Comparison of ENCODE assay signal across 21 mouse cellular contexts in genomic region chr14:57331097-57331496, GRCm38 (mm10).
"Had no signal": no experiment of that assay in that cellular context is flagged by ENCODE, and none has a peak within 500 bp of the region (broad histone marks: within the 10 kb centered on the region; RNA-seq: fewer than 3 reads in every experiment).

No protein-coding gene starts in this region.

- H3K4me2 ChIP-seq: lung, embryonic 15.5 days; midbrain, embryonic 11.5 days; midbrain, embryonic 13.5 days; midbrain, embryonic 15.5 days; neural tube, embryonic 13.5 days; neural tube, embryonic 15.5 days had no signal

- H3K9me3 ChIP-seq: lung, embryonic 15.5 days; megakaryocyte, embryonic 14.5 days; midbrain, embryonic 13.5 days; midbrain, embryonic 15.5 days; neural tube, embryonic 13.5 days; neural tube, embryonic 15.5 days had no signal

- H3K4me3 ChIP-seq: lung, embryonic 15.5 days; megakaryocyte, embryonic 14.5 days; midbrain, embryonic 13.5 days; midbrain, embryonic 15.5 days; neural tube, embryonic 13.5 days; neural tube, embryonic 15.5 days had no signal

- DNase-seq: liver, postnatal 0 days; lung, adult 2 months; lung, postnatal 14 days; lung, postnatal 36 days; retina, postnatal 1 day; right cerebral cortex, adult 18-20 months; right cerebral cortex, postnatal 25 days; right cerebral cortex, postnatal 4 days; spleen, adult 18-20 months; thymus, adult 18-20 months; thymus, postnatal 14 days; thymus, postnatal 36 days had no signal

- H3K36me3 ChIP-seq: lung, embryonic 15.5 days; midbrain, embryonic 13.5 days; midbrain, embryonic 15.5 days; neural tube, embryonic 13.5 days; neural tube, embryonic 15.5 days had no signal

- H3K27ac ChIP-seq: lung, embryonic 15.5 days; macrophage; midbrain, embryonic 13.5 days; midbrain, embryonic 15.5 days; neural tube, embryonic 13.5 days; neural tube, embryonic 15.5 days had no signal

- H3K27me3 ChIP-seq: lung, embryonic 15.5 days; megakaryocyte, embryonic 14.5 days; midbrain, embryonic 13.5 days; midbrain, embryonic 15.5 days; neural tube, embryonic 13.5 days; neural tube, embryonic 15.5 days had no signal

- ATAC-seq: liver, postnatal 0 days; lung, postnatal 0 days; midbrain, embryonic 13.5 days; midbrain, embryonic 15.5 days had no signal

- H3K9ac ChIP-seq: liver, postnatal 0 days; lung, embryonic 15.5 days; midbrain, embryonic 13.5 days; midbrain, embryonic 15.5 days; neural tube, embryonic 13.5 days; neural tube, embryonic 15.5 days had no signal

- H3K4me1 ChIP-seq: lung, embryonic 15.5 days; megakaryocyte, embryonic 14.5 days; midbrain, embryonic 13.5 days; midbrain, embryonic 15.5 days; neural tube, embryonic 13.5 days; neural tube, embryonic 15.5 days had no signal
